Mouse (Mus musculus) E14TG2a.4 (cell line): ENCODE measurements around the gene Tff2.

Source experiments
- CTCF ChIP-seq: conservative IDR thresholded peaks from 2 replicates; pipeline ENCODE4 v1.5.1; 2014; ENCODE audit warnings: low read length
- NANOG ChIP-seq: IDR thresholded peaks from 2 replicates; pipeline ENCODE4 v1.6.1; 2014; ENCODE audit warnings: borderline replicate concordance, low read length, mixed read lengths
- POU5F1 ChIP-seq: IDR thresholded peaks from 2 replicates; pipeline ENCODE4 v1.6.1; 2014; ENCODE audit warnings: low read length, borderline replicate concordance

- TF ChIP-seq CTCF (no peak), POU5F1 (no peak), NANOG (no peak)
Measured at GRCm38 (mm10) chr17:31191825-31192224, 47.7 kb upstream of the Tff2 start.
